Mouse (Mus musculus): ENCODE measurements at regions not wholly inside any gene's neighbourhood (a gene's known extent, or its start where the extent isn't known, plus 50 kb on each side); places are given as distances from the start of the nearest gene placed in this dataset.

- Histone ChIP-seq H3K36me3 (ENCODE audit: insufficient read depth, low read length) (no peaks in the 10 kb centered on the region), H3K9me3 (replicated peaks; ENCODE audit: low read length) (no peaks in the 10 kb centered on the region), H3K9ac (ENCODE audit: low read depth, low read length) (no peak overlapping the region), H3K27ac (no peak overlapping the region), H3K27me3 (ENCODE audit: insufficient read depth, low read length) (no peaks in the 10 kb centered on the region), H3K4me1 (replicated peaks; ENCODE audit: insufficient read depth, low read length) (no peaks in the 10 kb centered on the region), H3K4me2 (ENCODE audit: low read length) (no peak overlapping the region), H3K4me3 (replicated peaks; ENCODE audit: low read depth, low read length) (no peak overlapping the region)
- DNase-seq (ENCODE audit: low spot score) (no peak), ATAC-seq (replicated peaks; ENCODE audit: low FRiP score, low read depth) (no peak)
- WGBS, result 73% methylated on average over 4 of the region's 4 CpGs
- TF ChIP-seq CTCF (IDR thresholded peaks at IDR 0.05; ENCODE audit: low read depth), result no peak
These were observed 105.1 kb downstream of the Fam114a2 start for GRCm38 (mm10) chr11:57413271-57413670.

- WGBS, result 51% methylated on average over 4 of the region's 4 CpGs
- DNase-seq (ENCODE audit: low spot score) (peak; percentile 33), ATAC-seq (replicated peaks; ENCODE audit: low FRiP score, low read depth) (no peak)
- Histone ChIP-seq H3K4me3 (replicated peaks; ENCODE audit: low read depth, low read length) (no peak overlapping the region), H3K27ac (no peak overlapping the region), H3K36me3 (ENCODE audit: insufficient read depth, low read length) (no peaks in the 10 kb centered on the region), H3K9me3 (replicated peaks; ENCODE audit: low read length) (no peaks in the 10 kb centered on the region), H3K27me3 (ENCODE audit: insufficient read depth, low read length) (no peaks in the 10 kb centered on the region), H3K4me2 (ENCODE audit: low read length) (no peak overlapping the region), H3K4me1 (replicated peaks; ENCODE audit: insufficient read depth, low read length) (no peaks in the 10 kb centered on the region), H3K9ac (ENCODE audit: low read depth, low read length) (no peak overlapping the region)
- no peak for TF ChIP-seq CTCF (IDR thresholded peaks at IDR 0.05; ENCODE audit: low read depth)
These were observed 105.7 kb downstream of the Fam114a2 start for GRCm38 (mm10) chr11:57412766-57413165.

GRCm38 (mm10) chr11:57404172-57404571 lies 114.2 kb downstream of the Fam114a2 start:
- Histone ChIP-seq H3K36me3 (ENCODE audit: insufficient read depth, low read length) (no peaks in the 10 kb centered on the region), H3K4me3 (replicated peaks; ENCODE audit: low read depth, low read length) (no peak overlapping the region), H3K27me3 (ENCODE audit: insufficient read depth, low read length) (no peaks in the 10 kb centered on the region), H3K27ac (no peak overlapping the region), H3K9ac (ENCODE audit: low read depth, low read length) (no peak overlapping the region), H3K9me3 (replicated peaks; ENCODE audit: low read length) (no peaks in the 10 kb centered on the region), H3K4me1 (replicated peaks; ENCODE audit: insufficient read depth, low read length) (no peaks in the 10 kb centered on the region), H3K4me2 (ENCODE audit: low read length) (no peak overlapping the region)
- WGBS, result 55% methylated on average over 9 of the region's 9 CpGs
- ATAC-seq (replicated peaks; ENCODE audit: low FRiP score, low read depth), result no peak
- TF ChIP-seq CTCF (IDR thresholded peaks at IDR 0.05; ENCODE audit: low read depth), result no peak
- no peak for DNase-seq (ENCODE audit: low spot score)

- H3K27me3 ChIP-seq (ENCODE audit: insufficient read depth, low read length), result no peaks in the 10 kb centered on the region
- no peak for DNase-seq (ENCODE audit: low spot score)
- no peak overlapping the region for H3K4me3 ChIP-seq (replicated peaks; ENCODE audit: low read depth, low read length)
- no peak overlapping the region for H3K9ac ChIP-seq (ENCODE audit: low read depth, low read length)
- ATAC-seq (replicated peaks; ENCODE audit: low FRiP score, low read depth), result no peak
- no peaks in the 10 kb centered on the region for H3K36me3 ChIP-seq (ENCODE audit: insufficient read depth, low read length)
- H3K4me2 ChIP-seq (ENCODE audit: low read length), result no peak overlapping the region
- no peak for TF ChIP-seq CTCF (IDR thresholded peaks at IDR 0.05; ENCODE audit: low read depth)
- H3K9me3 ChIP-seq (replicated peaks; ENCODE audit: low read length), result no peaks in the 10 kb centered on the region
- 38% methylated on average over 2 of the region's 2 CpGs for WGBS
- no peaks in the 10 kb centered on the region for H3K4me1 ChIP-seq (replicated peaks; ENCODE audit: insufficient read depth, low read length)
- H3K27ac ChIP-seq, result no peak overlapping the region
These were observed 116.8 kb downstream of the Fam114a2 start for GRCm38 (mm10) chr11:57401610-57402009.

- H3K27me3 ChIP-seq (ENCODE audit: insufficient read depth, low read length), result no peaks in the 10 kb centered on the region
- no peak overlapping the region for H3K4me2 ChIP-seq (ENCODE audit: low read length)
- DNase-seq (ENCODE audit: low spot score), result no peak
- no peak overlapping the region for H3K27ac ChIP-seq
- WGBS, result 100% methylated on average over 1 of the region's 1 CpGs
- no peak for TF ChIP-seq CTCF (IDR thresholded peaks at IDR 0.05; ENCODE audit: low read depth)
- H3K4me3 ChIP-seq (replicated peaks; ENCODE audit: low read depth, low read length), result no peak overlapping the region
- no peaks in the 10 kb centered on the region for H3K36me3 ChIP-seq (ENCODE audit: insufficient read depth, low read length)
- H3K4me1 ChIP-seq (replicated peaks; ENCODE audit: insufficient read depth, low read length), result no peaks in the 10 kb centered on the region
- no peak overlapping the region for H3K9ac ChIP-seq (ENCODE audit: low read depth, low read length)
- ATAC-seq (replicated peaks; ENCODE audit: low FRiP score, low read depth), result no peak
- no peaks in the 10 kb centered on the region for H3K9me3 ChIP-seq (replicated peaks; ENCODE audit: low read length)
These were observed 119.1 kb downstream of the Fam114a2 start for GRCm38 (mm10) chr11:57399366-57399765.

- ATAC-seq (replicated peaks; ENCODE audit: low FRiP score, low read depth), result no peak
- TF ChIP-seq CTCF (IDR thresholded peaks at IDR 0.05; ENCODE audit: low read depth), result no peak
- Histone ChIP-seq H3K9me3 (replicated peaks; ENCODE audit: low read length) (no peaks in the 10 kb centered on the region), H3K27ac (no peak overlapping the region), H3K36me3 (ENCODE audit: insufficient read depth, low read length) (no peaks in the 10 kb centered on the region), H3K27me3 (ENCODE audit: insufficient read depth, low read length) (no peaks in the 10 kb centered on the region), H3K4me2 (ENCODE audit: low read length) (no peak overlapping the region), H3K4me1 (replicated peaks; ENCODE audit: insufficient read depth, low read length) (no peaks in the 10 kb centered on the region), H3K4me3 (replicated peaks; ENCODE audit: low read depth, low read length) (no peak overlapping the region), H3K9ac (ENCODE audit: low read depth, low read length) (no peak overlapping the region)
- no peak for DNase-seq (ENCODE audit: low spot score)
- WGBS, result 9% methylated on average over 3 of the region's 3 CpGs
These were observed 122.0 kb downstream of the Fam114a2 start for GRCm38 (mm10) chr11:57396429-57396828.

GRCm38 (mm10) chr11:57390826-57391225 lies 127.6 kb downstream of the Fam114a2 start:
- Histone ChIP-seq H3K4me3 (replicated peaks; ENCODE audit: low read depth, low read length) (no peak overlapping the region), H3K36me3 (ENCODE audit: insufficient read depth, low read length) (no peaks in the 10 kb centered on the region), H3K4me2 (ENCODE audit: low read length) (no peak overlapping the region), H3K27me3 (ENCODE audit: insufficient read depth, low read length) (no peaks in the 10 kb centered on the region), H3K9ac (ENCODE audit: low read depth, low read length) (no peak overlapping the region), H3K9me3 (replicated peaks; ENCODE audit: low read length) (no peaks in the 10 kb centered on the region), H3K4me1 (replicated peaks; ENCODE audit: insufficient read depth, low read length) (no peaks in the 10 kb centered on the region), H3K27ac (no peak overlapping the region)
- ATAC-seq (replicated peaks; ENCODE audit: low FRiP score, low read depth) (no peak), DNase-seq (ENCODE audit: low spot score) (no peak)
- no peak for TF ChIP-seq CTCF (IDR thresholded peaks at IDR 0.05; ENCODE audit: low read depth)
- 63% methylated on average over 4 of the region's 4 CpGs for WGBS

Data from kidney, postnatal 0 days (tissue).